Mouse (Mus musculus) spleen, adult 18-20 months (tissue): ENCODE measurements around the gene Dmrta2.
A peak's percentile ranks its signal among the peaks of the same experiment; 100 is the strongest.

Source experiments
- DNase-seq, 2 experiments: peaks; one replicate each; pipeline ENCODE4 v3.0.0; 2022; ENCODE audit warnings: mixed read lengths in 2 of 2

Dmrta2 gene

DNA sequence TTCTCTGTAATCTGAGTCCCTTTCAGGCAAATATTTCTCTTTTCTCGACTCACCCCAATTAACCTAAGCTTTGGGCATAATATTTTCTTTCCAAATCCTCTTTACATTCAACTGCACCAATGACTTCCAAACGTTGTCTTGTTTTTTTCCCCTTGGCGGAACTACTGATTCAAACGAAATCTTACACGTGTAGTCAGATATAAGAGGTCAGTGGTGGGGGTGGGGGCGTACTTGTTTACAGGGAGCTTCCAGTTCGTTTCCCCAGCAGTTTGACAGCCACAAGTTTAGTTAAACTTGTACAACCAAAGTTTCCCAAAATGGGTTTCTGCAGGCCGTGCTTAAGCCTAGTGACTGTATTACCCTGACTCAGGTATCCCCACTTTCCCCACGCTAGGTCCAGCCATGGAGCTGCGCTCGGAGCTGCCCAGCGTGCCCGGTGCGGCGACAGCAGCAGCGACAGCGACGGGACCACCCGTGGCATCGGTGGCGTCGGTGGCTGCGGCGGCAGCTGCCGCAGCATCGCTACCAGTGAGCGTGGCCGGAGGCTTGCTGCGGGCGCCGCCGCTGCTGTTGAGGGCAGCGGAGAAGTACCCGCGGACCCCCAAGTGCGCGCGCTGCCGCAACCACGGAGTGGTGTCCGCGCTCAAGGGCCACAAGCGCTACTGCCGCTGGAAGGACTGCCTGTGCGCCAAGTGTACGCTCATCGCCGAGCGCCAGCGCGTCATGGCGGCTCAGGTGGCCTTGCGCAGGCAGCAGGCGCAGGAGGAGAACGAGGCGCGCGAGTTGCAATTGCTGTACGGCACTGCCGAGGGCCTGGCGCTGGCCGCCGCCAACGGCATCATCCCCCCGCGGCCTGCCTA, 1.8 kb downstream of the Dmrta2 start:
- no peak for DNase-seq

DNA sequence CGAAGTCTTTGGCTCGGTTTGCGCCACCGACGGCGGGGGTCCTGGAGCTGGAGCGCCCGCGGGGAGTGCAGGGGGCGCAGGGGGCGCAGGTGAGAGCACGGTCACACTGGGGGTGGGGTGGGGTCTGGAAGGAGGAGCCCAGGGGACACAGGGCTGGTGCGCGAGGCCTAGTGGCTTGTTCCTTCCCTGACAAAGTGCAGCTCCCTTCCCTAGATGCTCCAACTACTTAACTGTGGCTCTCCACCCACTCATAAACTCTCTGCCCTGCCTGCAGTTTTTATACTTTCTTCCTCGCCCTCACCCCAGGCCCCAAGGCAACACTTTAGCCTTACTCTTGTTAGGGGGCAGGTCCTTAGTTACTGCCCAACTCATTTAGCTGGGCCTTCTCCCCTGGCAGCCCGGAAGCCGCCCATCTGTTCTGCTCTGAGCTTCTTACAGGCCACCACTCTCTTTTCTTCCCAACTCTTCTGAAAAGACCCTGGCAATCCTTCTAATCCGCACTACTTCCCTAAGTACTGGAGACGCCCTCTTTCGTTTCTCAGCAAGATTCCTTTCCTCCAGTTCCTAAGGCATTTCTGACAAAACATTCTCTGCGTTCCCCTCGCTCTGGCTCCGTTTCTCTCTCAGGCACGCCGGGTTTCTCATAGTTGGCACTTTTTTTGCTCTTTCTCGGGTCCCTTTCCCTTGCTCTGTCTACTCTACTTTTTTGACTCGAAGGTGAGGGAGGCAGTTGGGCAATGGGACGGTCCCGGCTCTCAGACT, 2.6 kb downstream of the Dmrta2 start:
- no peak for DNase-seq

DNA sequence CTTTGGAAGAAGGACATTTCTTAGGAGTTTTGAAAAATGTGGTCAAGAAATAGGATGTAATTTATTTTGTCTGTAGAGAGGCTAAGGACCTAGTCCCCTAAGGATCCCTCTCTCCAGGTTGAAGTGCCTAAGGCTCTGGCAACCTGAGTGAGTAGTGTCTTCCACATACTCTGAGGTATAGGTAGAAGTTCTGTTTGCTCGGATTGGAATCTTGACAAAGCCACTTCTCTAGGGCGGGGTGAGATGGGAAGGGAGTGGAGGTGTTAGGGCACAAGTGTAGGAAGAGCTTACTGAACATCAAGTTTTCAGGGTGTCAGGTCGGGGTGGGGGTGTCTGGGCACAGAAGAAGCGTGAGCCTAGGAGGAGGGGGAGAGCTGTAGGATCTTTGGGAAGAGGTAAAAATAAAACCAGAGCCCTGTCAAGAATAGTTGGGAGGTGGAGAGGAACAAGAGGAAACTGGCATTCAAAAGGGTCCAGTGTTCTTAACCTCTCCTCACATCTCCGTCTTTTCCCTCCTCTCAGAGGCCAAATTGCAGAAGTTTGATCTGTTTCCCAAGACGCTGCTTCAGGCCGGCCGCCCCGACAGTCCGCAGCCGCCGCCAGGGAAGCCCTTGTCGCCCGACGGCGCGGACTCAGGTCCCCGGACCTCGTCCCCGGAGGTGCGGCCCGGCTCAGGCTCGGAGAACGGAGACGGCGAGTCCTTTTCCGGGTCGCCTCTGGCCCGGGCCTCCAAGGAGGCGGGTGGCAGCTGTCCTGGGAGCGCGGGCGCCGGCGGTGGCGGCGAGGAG, 3.4 kb downstream of the Dmrta2 start:
- DNase-seq = no peak

DNA sequence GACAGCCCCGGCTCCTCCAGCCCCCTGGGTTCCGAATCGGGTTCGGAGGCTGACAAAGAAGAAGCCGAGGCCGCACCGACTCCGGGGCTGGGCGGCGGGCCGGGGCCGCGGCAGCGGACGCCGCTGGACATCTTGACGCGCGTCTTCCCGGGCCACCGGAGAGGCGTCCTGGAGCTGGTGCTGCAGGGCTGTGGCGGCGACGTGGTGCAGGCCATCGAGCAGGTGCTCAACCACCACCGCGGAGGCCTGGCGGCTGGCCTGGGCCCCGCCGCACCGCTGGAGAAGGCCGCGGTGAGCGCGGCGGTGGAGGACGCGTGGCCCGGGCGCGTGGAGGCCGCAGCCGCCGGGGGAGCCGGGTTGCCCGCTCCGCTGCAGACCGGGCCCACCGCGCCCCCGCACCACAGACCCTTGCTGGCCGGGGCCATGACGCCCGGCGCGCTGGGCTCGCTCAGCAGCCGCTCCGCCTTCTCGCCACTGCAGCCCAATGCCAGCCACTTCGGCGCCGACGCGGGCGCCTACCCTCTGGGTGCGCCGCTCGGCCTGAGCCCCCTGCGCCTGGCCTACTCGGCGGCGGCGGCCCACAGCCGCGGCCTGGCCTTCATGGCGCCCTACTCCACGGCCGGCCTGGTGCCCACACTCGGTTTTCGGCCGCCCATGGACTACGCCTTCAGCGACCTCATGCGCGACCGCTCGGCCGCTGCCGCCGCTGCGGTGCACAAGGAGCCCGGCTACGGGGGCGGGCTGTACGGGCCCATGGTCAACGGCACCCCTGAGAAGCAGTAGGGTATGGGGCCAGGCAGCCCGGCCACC, 4.2 kb downstream of the Dmrta2 start:
- DNase-seq = no peak

DNA sequence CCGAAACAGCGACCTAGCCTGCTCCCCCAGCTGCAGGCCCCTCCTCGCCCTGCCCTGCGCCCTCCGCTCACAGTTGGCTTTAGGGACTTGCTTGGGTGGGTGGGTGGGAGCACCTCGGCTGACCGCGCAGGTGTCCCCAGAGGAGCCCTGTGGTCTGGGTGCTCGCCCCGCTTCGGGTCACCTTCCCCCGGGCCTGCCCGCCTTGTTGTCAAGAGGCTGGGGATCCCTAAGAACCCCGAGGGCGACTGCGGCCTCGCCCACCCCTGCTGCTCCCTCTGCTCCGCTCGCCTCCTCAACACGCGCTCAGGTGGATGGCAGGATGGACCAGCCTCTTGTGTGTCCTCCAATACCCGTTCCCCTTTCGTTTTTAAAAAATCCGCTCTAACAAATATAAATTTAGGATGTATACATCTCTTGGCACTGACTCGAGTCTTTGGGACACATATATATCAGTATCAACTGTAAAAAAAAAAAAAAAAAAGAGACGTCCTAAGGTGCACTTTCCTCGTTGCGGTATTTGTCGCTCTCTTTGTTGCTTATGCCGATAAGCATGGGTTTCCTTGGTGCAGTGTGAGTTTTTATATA, 4.9 kb downstream of the Dmrta2 start:
- DNase-seq = no peak

DNA sequence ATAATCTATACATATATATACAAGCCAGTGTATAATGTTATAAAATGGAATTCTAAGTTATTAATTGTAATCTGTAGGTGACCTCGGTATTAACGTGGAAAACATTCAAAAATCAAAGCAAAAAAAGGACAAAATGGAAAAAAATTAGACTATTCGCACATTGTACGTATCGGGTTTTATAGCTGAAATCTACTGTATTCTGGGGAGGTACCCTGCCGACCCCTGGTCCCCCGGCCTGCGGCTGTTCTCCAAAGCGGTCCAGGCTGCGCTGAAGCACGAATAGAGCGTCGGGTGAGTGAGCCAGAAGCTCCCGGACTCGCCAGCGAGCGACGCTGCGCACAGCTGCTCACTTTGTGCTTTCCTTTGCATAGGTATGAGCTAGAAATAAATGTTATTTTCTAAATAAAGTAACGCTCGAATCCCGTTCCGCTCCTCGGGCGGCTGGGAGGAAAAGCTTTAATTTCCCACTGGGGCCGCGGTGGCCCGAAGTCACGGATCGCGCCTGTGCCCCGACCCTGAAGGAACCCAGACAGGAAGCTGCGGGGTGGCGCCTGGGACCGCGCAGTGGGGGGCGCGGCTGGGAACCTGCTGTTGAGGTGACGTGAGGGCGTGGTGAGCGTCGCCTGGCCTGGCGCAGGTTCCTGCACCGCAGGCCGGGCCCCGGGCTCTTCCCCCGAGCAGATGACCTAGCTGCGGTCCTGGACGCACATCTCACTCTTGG, 5.6 kb downstream of the Dmrta2 start:
- DNase-seq = no peak

DNA sequence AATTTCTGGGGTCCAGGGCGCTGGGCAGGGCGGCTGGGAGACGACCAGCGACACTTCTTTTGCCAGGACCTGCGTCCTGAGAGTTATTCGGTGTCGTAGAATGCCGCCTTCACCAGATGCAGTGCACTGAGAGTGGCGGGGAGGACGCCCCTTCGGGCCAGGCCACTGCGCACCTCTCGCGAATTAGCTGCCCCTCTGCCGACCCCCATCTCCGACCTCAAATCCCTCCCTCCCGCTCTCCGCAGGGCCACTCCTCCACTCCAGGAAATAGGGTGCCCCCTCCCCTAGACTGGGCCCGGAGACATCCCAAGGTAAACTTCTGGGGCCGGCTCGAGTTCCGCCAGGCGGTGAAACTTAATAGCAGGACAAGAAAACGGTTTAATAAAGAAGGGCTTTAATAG, 6.2 kb downstream of the Dmrta2 start:
- DNase-seq = no peak

DNA sequence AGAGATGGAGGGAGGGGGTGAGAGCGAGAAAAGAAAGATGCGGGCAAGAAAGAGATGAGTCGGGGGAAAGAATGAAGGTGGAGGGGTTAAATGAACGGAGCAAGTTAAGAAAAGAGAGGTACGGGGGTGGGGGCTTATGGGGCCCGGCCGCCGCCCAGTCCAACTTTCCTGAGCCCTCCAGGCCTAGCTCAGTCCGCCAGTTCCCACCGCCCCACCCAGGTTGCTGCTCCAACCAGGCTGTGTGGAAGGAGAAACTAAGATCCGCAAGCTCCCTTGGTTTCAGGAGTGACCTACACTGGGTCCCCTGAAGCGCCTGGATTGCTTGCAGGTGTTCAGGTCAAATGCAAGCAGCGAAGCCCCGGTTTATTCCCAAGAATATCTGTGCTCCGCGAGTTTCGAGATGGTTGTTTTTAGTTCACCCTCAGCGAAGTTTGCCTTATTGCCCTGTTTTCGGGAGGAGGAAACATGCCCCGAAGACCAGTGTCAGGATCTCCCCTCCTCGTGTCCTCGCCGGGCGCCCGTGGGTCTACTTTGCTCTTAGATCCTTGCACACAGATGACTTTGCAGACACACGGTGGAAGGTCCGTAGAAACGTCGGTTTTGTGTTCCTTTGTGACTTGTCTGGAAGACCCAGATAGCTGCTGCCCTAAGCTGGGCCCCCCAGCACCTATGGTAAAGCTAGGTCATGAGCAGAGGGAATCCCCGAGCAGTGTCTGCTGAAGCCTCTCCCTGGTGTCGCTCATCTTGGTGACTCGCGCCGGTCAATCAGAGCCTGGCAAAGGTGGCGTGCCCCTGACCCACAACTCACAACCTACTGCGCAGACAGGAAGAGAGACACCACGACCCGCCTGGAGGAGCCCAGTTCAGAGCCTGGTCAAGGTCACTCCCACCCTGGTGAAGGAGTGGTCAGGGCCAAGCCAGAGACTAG, 6.9 kb downstream of the Dmrta2 start:
- DNase-seq = no peak

DNA sequence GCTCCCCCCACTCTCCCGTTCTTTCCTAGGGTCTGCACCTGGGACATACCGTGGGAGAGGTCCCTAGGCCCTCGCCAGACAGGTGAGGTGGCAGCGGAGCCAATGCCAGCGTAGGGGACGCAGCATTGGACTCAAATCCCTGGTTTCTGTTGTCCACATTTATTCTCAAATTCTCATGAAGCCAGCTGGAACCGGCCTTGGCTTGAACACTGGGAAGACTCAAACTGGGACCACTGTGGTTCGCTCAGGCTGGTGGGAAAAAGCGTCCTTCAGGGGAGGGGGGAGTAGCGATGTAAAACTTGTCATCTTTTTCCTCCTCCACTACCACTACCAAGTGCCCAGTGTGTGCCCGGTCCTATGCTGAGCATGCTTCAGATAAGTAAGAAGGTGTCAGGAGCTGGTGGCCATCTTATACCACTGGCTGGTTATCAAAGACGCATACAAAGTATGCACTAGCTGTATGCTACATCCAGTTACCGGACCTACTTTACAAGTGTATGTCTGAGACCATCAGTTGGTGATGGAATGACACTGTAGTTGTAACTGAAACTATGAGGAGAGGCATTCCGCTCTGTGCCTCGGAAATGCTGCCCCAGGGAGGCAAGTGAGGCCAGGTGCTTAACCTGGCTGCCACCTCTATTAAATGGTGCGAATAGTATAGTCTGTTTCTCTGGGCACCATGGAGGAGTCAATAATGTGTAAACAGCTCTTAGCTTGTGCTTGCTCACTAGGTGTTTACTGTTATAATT, 7.7 kb downstream of the Dmrta2 start:
- DNase-seq = no peak

DNA sequence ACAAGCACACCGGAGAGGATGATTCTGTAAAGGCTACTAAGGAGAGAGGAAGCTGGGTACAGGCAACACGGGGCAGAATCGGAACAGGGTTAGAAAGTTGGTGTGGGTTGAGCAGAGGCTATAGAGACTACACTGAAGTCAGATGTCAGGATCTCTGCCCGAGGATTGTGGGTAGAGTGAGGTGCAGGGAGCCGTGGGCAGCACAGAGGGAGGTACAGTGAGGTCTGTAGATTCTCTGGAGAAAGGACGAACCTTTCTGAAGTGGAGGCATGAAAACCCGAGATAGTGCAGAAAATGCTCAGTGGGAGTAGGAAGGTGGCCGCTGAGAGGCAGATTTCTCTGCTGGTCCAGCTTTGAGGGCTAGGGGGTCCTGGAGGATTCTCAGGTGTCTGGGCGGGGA, 8.4 kb downstream of the Dmrta2 start:
- no peak for DNase-seq

DNA sequence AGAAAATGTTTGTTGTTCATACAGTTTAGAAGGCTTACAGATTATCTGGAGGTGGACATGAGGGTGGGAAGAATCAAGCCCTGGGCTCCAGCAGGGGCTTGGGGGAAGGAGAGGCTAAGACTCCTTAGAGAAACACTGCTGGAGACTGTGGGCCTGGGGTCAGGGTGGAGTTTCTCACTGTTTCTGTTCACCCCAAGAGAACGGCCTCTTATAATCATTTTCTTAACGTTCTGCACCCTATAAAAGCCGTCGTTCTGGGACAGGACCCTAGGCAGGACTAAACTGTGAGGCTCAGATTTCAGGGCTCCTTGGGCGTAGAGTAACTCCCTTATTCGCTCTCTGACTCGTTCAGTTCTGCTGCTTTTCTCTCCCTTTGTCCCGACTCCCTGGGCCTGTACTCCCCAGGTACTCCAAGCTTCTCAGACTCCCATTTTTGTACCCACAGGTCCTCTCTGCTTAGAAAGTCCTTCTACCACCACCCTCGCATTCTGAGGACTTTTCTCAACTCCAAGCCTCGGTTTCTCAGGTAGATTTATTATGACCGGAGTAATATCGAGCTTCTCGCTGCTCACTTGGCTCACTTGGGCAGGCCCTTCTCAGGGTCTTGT, 9.0 kb downstream of the Dmrta2 start:
- DNase-seq = no peak

DNA sequence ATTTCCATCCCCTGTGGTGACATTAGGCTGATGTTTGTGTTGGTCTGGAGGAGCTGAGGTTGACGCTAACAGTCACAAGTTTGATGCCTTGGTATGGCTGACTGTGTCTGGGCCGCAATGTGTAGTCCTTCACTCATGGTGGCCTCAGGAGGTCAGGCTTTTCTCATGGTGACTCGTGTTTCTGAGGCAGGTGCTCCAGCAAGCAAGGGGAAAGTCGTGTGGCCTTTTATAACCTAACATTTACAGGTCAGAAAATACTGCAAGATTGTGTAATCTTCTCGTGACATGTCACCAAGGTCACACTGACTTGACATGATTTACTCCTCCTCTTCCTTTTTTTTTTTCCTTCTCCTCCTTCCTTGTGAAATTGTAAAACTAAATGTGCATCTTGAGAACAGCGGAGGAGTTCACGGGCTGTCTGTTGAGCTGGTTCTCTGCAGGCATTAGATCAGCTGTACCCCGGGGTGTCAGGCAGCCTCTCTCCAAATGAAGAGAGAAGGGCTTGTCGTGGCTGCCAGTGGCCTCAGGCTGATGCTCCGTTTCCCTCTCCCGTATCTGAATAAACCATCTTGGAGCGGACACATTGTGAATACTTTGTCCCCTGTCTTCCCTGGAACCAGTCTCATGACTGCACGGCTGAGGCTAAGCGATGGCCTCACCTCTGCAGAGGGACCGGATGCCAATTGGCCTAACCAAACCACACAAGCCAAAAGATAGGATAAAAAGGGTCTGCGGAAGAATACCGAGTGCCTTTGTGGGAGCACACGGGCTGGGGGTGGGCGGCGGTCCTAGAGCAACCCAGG, 9.9 kb downstream of the Dmrta2 start:
- no peak for DNase-seq

DNA sequence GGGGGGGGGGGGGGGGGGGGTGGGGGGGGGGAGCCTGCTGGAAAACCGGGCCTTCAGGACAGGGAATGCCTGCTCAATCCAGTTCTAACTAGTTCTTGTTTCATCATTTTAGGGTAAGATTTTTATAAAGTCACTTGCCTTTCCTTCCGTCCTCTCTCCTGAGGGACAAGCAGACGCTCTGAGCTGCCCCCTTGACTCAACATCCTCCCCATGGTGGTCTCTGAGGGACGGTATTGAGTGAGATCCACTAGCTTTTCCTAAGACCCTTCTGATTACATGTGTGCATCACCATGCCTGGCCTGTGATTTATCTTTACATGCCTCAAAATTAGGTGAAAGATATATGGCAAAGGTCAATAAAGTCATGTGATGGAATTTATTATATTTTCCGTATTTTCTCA, 10.6 kb downstream of the Dmrta2 start:
- no peak for DNase-seq

DNA sequence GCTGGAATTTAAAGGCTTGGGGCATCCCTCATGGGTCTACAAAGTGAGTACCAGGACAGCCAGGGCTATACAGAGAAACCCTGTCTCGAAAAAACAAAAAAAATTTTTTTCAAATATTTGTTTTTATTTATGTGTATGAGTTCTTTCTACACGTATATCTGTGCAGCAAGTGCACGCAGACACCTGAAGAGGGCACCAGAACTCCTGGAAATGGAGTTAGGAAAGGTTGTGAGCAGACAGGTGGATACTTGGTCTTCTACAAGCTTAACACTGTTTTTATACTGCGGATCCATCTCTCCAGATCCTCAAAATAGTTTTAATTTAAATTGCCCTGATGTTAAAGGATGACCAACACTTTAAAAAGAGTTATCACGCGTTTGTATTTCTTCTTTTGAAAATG, 11.4 kb downstream of the Dmrta2 start:
- DNase-seq = no peak

DNA sequence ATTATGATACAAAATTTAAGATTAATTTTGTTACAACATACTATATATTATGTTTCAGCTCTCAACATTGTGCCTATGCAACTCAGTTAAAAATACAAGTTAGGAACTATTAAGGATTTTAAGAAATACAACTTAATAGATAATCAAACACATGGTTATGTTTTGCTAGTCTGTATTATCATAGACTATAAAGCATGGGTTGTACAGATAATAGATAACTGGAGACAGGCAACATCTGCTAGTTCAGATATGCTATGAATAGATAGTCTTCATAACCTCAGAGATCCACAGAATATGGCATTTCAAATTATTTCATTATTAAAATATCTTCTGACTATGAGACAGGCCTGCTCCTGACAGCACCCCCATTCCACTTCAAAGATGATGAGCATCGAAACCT, 28.2 kb downstream of the Dmrta2 start:
- DNase-seq = no peak

DNA sequence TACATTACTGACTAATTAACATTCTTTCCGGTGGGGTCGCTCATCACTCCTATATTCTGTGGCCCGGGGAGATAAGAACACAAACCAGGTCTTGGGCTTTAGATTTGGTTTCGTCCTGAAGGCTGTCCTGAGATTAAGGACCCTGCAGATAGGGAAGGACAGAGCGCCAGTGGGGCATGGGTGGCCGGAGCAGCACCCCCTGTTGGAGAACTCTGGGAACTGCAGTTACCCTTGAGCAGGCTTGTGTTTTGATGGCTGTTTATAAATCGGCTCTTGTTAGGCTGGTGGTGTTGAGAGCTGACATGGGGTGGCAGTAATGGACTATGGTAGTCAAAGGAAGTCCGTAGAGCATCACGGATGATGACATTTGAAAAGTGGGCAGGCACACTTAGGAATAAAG, 41.3 kb downstream of the Dmrta2 start:
- no peak for DNase-seq

DNA sequence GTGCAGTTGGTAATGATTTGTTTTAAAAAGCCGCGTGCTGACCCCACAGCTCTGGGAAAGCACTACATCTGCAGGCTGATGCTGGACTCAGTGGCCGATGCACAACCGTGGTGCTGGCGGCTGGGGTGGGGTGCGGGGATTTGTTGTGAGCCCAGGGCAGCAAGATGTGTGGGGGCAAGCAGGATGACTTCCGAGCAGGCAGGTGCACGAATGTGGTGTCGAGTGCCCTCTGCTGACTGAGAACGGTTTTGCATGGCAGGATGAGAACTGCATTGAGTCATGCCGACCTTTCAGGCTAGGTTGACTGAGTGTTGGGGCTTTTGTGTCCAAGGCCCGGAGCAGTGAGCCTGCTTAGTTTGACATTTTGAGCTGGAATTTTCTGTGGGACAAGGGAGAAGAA, 42.4 kb downstream of the Dmrta2 start:
- DNase-seq = peak; percentile 12 to 66

DNA sequence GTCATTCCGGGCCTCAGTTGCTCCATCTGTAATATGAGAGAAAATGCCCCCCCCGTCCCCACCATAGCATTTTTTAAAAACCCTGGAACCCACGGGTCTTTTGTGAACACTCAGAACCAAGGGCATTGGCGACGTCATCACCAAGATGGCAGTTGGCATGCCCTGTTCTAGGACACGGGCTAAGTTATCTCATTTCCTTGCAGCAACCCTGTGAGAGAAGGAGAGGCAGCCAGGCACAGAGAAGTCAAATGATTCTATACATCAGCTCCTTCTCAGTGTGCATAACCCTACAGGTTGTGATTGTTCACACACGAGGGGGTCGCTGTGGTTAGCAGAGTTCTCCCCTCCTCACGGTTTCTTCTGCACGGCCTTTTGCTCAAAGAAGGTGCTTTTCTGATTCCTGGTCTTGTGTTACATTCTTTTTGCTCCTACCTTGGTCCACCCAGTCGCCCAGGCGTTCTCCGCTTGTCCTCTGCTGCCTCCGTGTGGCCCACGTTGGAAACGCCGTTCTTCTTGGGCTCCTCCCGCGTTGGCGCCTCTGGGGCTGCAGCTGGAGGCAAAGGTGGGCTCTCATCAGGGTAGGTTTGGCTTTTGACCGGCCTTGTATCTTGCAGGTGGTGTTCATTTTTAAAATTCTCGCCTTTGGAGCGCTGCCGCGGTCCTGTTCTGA, 44.2 kb downstream of the Dmrta2 start:
- peak; percentile 18 to 67 for DNase-seq
